37 mouse cellular contexts compared by ENCODE assay signal in genomic region chr13:73535287-73535686, GRCm38 (mm10). TPM values are rescaled to one million over a fixed set of nuclear protein-coding genes. Genes with fewer than 3 reads are reported as not detected.
A peak's percentile ranks its signal among the peaks of the same experiment; 100 is the strongest.
DNase-seq lines count a peak whose midpoint lies in the region; ATAC-seq and TF ChIP-seq lines count a peak whose summit lies in the region.
"Had no signal": no experiment of that assay in that cellular context is flagged by ENCODE, and none has a peak within 500 bp of the region (broad histone marks: within the 10 kb centered on the region; RNA-seq: fewer than 3 reads in every experiment).

No protein-coding gene starts in this region.

- WGBS in liver, embryonic 13.5 days (ENCODE audit: insufficient replicate concordance): 25% methylated on average over 3 of the region's 3 CpGs
- WGBS in stomach, postnatal 0 days: 58% methylated on average over 3 of the region's 3 CpGs

- TF ChIP-seq EP300 in stomach, postnatal 0 days (optimal IDR thresholded peaks at IDR 0.05): no peak

- H3K4me2 ChIP-seq in liver, embryonic 13.5 days: peak overlapping the region; percentile 71
- H3K4me2 ChIP-seq in stomach, postnatal 0 days (replicated peaks; ENCODE audit: low read depth): no peak overlapping the region

- no peaks in the 10 kb centered on the region for H3K9me3 ChIP-seq in erythroblast, embryonic 14.5 days (ENCODE audit: control insufficient read depth, low read length)
- H3K9me3 ChIP-seq in megakaryocyte, embryonic 14.5 days: peaks cover 17% of the 10 kb centered on the region
- H3K9me3 ChIP-seq in liver, embryonic 13.5 days (replicated peaks): no peaks in the 10 kb centered on the region
- no peaks in the 10 kb centered on the region for H3K9me3 ChIP-seq in stomach, postnatal 0 days (ENCODE audit: control insufficient read depth, low read length)
- H3K9me3 ChIP-seq: embryonic facial prominence, embryonic 10.5 days; embryonic facial prominence, embryonic 15.5 days; heart, embryonic 13.5 days; limb, embryonic 13.5 days; midbrain, embryonic 13.5 days; neural tube, embryonic 13.5 days had no signal

- H3K27ac ChIP-seq in liver, embryonic 13.5 days: peak overlapping the region; percentile 29; the same call in 1 of the 2 replicates
- no peak overlapping the region for H3K27ac ChIP-seq in stomach, postnatal 0 days (replicated peaks)
- H3K27ac ChIP-seq: embryonic facial prominence, embryonic 10.5 days; embryonic facial prominence, embryonic 15.5 days; heart, adult 2 months; heart, embryonic 13.5 days; hindbrain, postnatal 0 days; layer of hippocampus, adult 2 months; left cerebral cortex, adult 2 months; limb, embryonic 13.5 days; midbrain, embryonic 13.5 days; neural tube, embryonic 13.5 days had no signal

- no peak for TF ChIP-seq CTCF in stomach, postnatal 0 days (IDR thresholded peaks at IDR 0.05; ENCODE audit: low read depth)

- DNase-seq in liver, embryonic 13.5 days: peak; percentile 32
- no peak for DNase-seq in stomach, postnatal 0 days (ENCODE audit: low spot score)
- no peak for DNase-seq in ovary, postnatal 10 days (ENCODE audit: low spot score)
- DNase-seq: adrenal gland, postnatal 14 days; cerebellum, adult 11-12 months; cerebellum, adult 9-11 months; gastrocnemius, postnatal 36 days; heart, adult 2 months; heart, postnatal 10 days; kidney, adult 11 months; kidney, postnatal 36 days; lung, adult 2 months; lung, postnatal 14 days; retina, postnatal 1 day; right cerebral cortex, postnatal 14 days had no signal

- H3K9ac ChIP-seq in liver, embryonic 13.5 days: peak overlapping the region; percentile 26; the same call in 1 of the 2 replicates
- H3K9ac ChIP-seq in stomach, postnatal 0 days (ENCODE audit: low read length): no peak overlapping the region
- H3K9ac ChIP-seq: embryonic facial prominence, embryonic 15.5 days; heart, embryonic 13.5 days; neural tube, embryonic 13.5 days had no signal

- H3K36me3 ChIP-seq in erythroblast, embryonic 14.5 days (ENCODE audit: control insufficient read depth): no peaks in the 10 kb centered on the region
- peaks cover 11% of the 10 kb centered on the region for H3K36me3 ChIP-seq in megakaryocyte, embryonic 14.5 days (replicated peaks; ENCODE audit: low read length)
- no peaks in the 10 kb centered on the region for H3K36me3 ChIP-seq in liver, embryonic 13.5 days
- no peaks in the 10 kb centered on the region for H3K36me3 ChIP-seq in stomach, postnatal 0 days (ENCODE audit: control insufficient read depth, insufficient read depth, low read length)
- H3K36me3 ChIP-seq: embryonic facial prominence, embryonic 10.5 days; embryonic facial prominence, embryonic 15.5 days; heart, embryonic 13.5 days; limb, embryonic 13.5 days; midbrain, embryonic 13.5 days; neural tube, embryonic 13.5 days had no signal

- H3K27me3 ChIP-seq in erythroblast, embryonic 14.5 days (ENCODE audit: control insufficient read depth): peaks cover 65% of the 10 kb centered on the region
- peaks cover 38% of the 10 kb centered on the region for H3K27me3 ChIP-seq in megakaryocyte, embryonic 14.5 days (replicated peaks)
- H3K27me3 ChIP-seq in liver, embryonic 13.5 days: peaks cover 59% of the 10 kb centered on the region
- peaks cover 3% of the 10 kb centered on the region; the same call in 1 of the 2 replicates for H3K27me3 ChIP-seq in stomach, postnatal 0 days (ENCODE audit: control insufficient read depth, insufficient read depth, low read length)

- peak overlapping the region; percentile 65 for H3K4me3 ChIP-seq in erythroblast, embryonic 14.5 days (replicated peaks)
- H3K4me3 ChIP-seq in megakaryocyte, embryonic 14.5 days (replicated peaks): peak overlapping the region; percentile 94
- H3K4me3 ChIP-seq in liver, embryonic 13.5 days (replicated peaks): peak overlapping the region; percentile 53
- H3K4me3 ChIP-seq in stomach, postnatal 0 days (ENCODE audit: low read depth, low read length): no peak overlapping the region
- H3K4me3 ChIP-seq: heart, adult 2 months; layer of hippocampus, adult 2 months; left cerebral cortex, adult 2 months had no signal

- H3K4me1 ChIP-seq in erythroblast, embryonic 14.5 days (ENCODE audit: control insufficient read depth): peaks cover 34% of the 10 kb centered on the region
- H3K4me1 ChIP-seq in megakaryocyte, embryonic 14.5 days: peaks cover 72% of the 10 kb centered on the region
- peaks cover 35% of the 10 kb centered on the region for H3K4me1 ChIP-seq in liver, embryonic 13.5 days (replicated peaks)
- no peaks in the 10 kb centered on the region for H3K4me1 ChIP-seq in stomach, postnatal 0 days (replicated peaks; ENCODE audit: control insufficient read depth, insufficient read depth)

- ATAC-seq in erythroblast, adult 5-6 weeks (replicated peaks; ENCODE audit: low FRiP score, poor library complexity, severe bottlenecking): no peak
- no peak for ATAC-seq in megakaryocyte, adult 5-6 weeks (ENCODE audit: poor library complexity, severe bottlenecking)
- peak; percentile 16 for ATAC-seq in liver, embryonic 13.5 days (ENCODE audit: low read depth)
- peak; percentile 23 for ATAC-seq in megakaryocyte progenitor cell, adult 5-6 weeks (replicated peaks; ENCODE audit: poor library complexity)
- ATAC-seq in stomach, postnatal 0 days (ENCODE audit: low FRiP score, low TSS enrichment): no peak
- ATAC-seq: forebrain, embryonic 14.5 days; midbrain, embryonic 13.5 days; Patski had no signal

RNA-seq across cellular contexts. Expression of gene Slc6a3, which starts 1.3 kb away (rescaled TPM):
- 0.07 TPM in 1 of 2 replicates, not detected in the other for polyA plus RNA-seq in erythroblast, embryonic 14.5 days (2012)
- not detected in 2 replicates for total RNA-seq in erythroblast, adult 5-6 weeks (2015; ENCODE audit: low replicate concordance)
- 0.17 and 0.28 TPM in 2 replicates for total RNA-seq in erythroblast, adult 5-6 weeks (2017; ENCODE audit: low replicate concordance)
- polyA plus RNA-seq in megakaryocyte, embryonic 14.5 days (2012; ENCODE audit: insufficient read depth, low replicate concordance): 0.48 and 0.96 TPM in 2 replicates
- total RNA-seq in megakaryocyte, adult 5-6 weeks (2015): not detected in 2 replicates
- total RNA-seq in megakaryocyte, adult 5-6 weeks (2017): 0.07 TPM in 1 of 2 replicates, not detected in the other
- 0.70 and 1.0 TPM in 2 replicates for polyA plus RNA-seq in liver, embryonic 13.5 days (2015; fragmentation: Nextera tagmentation; extraction: Ambion mirVana)
- not detected in 2 replicates for total RNA-seq in megakaryocyte progenitor cell, adult 5-6 weeks (2015)
- not detected in 2 replicates for total RNA-seq in megakaryocyte progenitor cell, adult 5-6 weeks (2017)
- 0.05 TPM in 1 of 2 replicates, not detected in the other for polyA plus RNA-seq in stomach, postnatal 0 days (2015; fragmentation: Nextera tagmentation; extraction: Ambion mirVana)
- total RNA-seq: CH12.LX; gastrocnemius, adult 18-20 months; gastrocnemius, postnatal 36 days; heart, adult 2 months; heart, postnatal 10 days; megakaryocyte-erythroid progenitor cell, adult 5-6 weeks had no signal
- polyA plus RNA-seq: C2C12; embryonic facial prominence, embryonic 10.5 days; heart, adult 2 months; heart, embryonic 13.5 days; kidney, embryonic 14.5 days; Patski; stomach, embryonic 14.5 days had no signal

Comparison
In these comparisons a context has a peak if more than half of its experiments do, and no peak if none do; other contexts are left out.
1. ATAC-seq: peak in liver, embryonic 13.5 days (single experiment) and megakaryocyte progenitor cell, adult 5-6 weeks (single experiment); none in erythroblast, adult 5-6 weeks (single experiment), megakaryocyte, adult 5-6 weeks (single experiment) and stomach, postnatal 0 days (single experiment).